Mouse (Mus musculus): Measurements from ENCODE around the gene Me3. TPM values are rescaled to one million over a fixed set of nuclear protein-coding genes. Genes with fewer than 3 reads are reported as not detected.

Me3 gene
- polyA plus RNA-seq, 1 experiment from 2014 or later, result 3.2 TPM

DNA sequence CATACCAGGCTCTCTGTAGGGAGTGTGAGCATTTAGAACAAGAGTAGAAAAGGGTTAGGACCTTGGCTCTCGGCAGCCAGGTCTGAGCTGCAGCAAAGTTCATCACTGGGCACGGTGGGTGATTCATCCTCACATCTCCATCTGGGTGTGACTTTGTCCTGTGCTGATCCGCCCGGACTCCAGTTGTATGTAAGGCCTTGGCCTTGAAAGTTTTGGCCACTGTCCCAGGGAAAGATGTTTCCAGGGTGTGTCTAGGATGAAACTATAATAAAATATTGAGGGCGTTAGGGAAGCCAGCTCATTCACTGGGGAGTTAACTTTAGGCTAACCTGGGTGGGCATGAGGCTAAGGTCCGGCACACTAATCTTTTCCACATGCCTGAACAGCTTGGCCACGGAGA is 155.5 kb downstream of the Me3 start:
- H3K4me3 ChIP-seq (ENCODE audit: low read depth, low read length), result no peak overlapping the region
- no peaks in the 10 kb centered on the region for H3K27me3 ChIP-seq (replicated peaks; ENCODE audit: insufficient read depth, low read length)
- no peak overlapping the region for H3K27ac ChIP-seq (ENCODE audit: low read length)
- no peak overlapping the region for H3K4me2 ChIP-seq (replicated peaks; ENCODE audit: low read depth, low read length)
- no peaks in the 10 kb centered on the region for H3K9me3 ChIP-seq (ENCODE audit: low read length)
- no peak overlapping the region for H3K9ac ChIP-seq (replicated peaks; ENCODE audit: low read depth)
- 64% methylated on average over 7 of the region's 7 CpGs for WGBS
- H3K36me3 ChIP-seq (ENCODE audit: insufficient read depth, low read length), result no peaks in the 10 kb centered on the region
- TF ChIP-seq CTCF (IDR thresholded peaks at IDR 0.05) (no peak), EP300 (IDR thresholded peaks at IDR 0.05) (peak; percentile 74)
- peak; percentile 47 for DNase-seq (ENCODE audit: low spot score)
- peak; percentile 78 for ATAC-seq
- H3K4me1 ChIP-seq (ENCODE audit: insufficient read depth, low read depth, low read length), result no peaks in the 10 kb centered on the region

DNA sequence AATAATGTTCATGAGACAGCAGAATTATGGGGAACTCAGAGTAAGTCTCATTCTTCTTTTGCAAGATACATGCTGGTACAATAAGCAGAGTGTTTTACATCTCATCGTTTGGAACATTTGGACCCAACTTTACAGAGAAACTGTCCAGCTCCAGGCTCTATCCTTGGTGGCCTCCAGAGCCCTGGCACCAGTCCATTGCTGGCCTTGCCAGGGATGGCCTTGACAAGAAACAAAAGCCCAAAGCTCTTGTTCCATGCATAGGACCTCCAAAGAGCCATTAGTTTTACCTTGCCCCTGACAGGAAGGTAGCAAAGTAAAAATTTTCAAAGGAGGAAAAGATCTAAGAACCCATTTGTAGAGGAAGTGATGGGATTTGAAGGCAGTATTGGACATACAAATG is 160.4 kb downstream of the Me3 start:
- no peaks in the 10 kb centered on the region for H3K27me3 ChIP-seq (replicated peaks; ENCODE audit: insufficient read depth, low read length)
- no peaks in the 10 kb centered on the region for H3K4me1 ChIP-seq (ENCODE audit: insufficient read depth, low read depth, low read length)
- H3K36me3 ChIP-seq (ENCODE audit: insufficient read depth, low read length), result no peaks in the 10 kb centered on the region
- no peak overlapping the region for H3K27ac ChIP-seq (ENCODE audit: low read length)
- ATAC-seq (no peak), DNase-seq (ENCODE audit: low spot score) (no peak)
- 78% methylated on average over 1 of the region's 1 CpGs for WGBS
- H3K4me2 ChIP-seq (replicated peaks; ENCODE audit: low read depth, low read length), result no peak overlapping the region
- H3K4me3 ChIP-seq (ENCODE audit: low read depth, low read length), result no peak overlapping the region
- no peak overlapping the region for H3K9ac ChIP-seq (replicated peaks; ENCODE audit: low read depth)
- no peaks in the 10 kb centered on the region for H3K9me3 ChIP-seq (ENCODE audit: low read length)
- TF ChIP-seq CTCF (IDR thresholded peaks at IDR 0.05), result no peak
- TF ChIP-seq EP300 (IDR thresholded peaks at IDR 0.05), result no peak

DNA sequence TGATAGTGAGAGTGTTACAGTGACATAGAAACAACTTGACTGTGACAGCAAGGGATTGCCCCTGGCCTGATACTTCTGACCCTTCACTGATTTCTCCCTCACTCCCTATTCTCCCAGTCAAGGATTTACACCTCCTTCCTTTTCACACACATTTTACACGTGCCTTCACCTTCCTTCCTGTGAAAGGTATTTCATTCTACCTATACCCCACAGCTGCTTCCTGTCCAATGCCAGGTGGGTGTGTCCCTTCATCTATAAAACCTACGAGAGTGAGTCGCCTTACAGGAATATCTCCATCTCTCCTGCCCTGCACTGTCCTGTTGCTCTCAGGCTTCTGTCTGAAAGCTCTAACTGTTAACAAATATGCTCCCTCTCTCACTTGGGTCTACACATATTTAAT is 163.2 kb downstream of the Me3 start:
- ATAC-seq (no peak), DNase-seq (ENCODE audit: low spot score) (no peak)
- WGBS, result 47% methylated on average over 3 of the region's 3 CpGs
- H3K27ac ChIP-seq (ENCODE audit: low read length), result no peak overlapping the region
- H3K9ac ChIP-seq (replicated peaks; ENCODE audit: low read depth), result no peak overlapping the region
- H3K27me3 ChIP-seq (replicated peaks; ENCODE audit: insufficient read depth, low read length), result no peaks in the 10 kb centered on the region
- H3K9me3 ChIP-seq (ENCODE audit: low read length), result no peaks in the 10 kb centered on the region
- no peak overlapping the region for H3K4me3 ChIP-seq (ENCODE audit: low read depth, low read length)
- H3K4me1 ChIP-seq (ENCODE audit: insufficient read depth, low read depth, low read length), result no peaks in the 10 kb centered on the region
- TF ChIP-seq EP300 (IDR thresholded peaks at IDR 0.05) (no peak), CTCF (IDR thresholded peaks at IDR 0.05) (no peak)
- H3K4me2 ChIP-seq (replicated peaks; ENCODE audit: low read depth, low read length), result no peak overlapping the region
- no peaks in the 10 kb centered on the region for H3K36me3 ChIP-seq (ENCODE audit: insufficient read depth, low read length)

DNA sequence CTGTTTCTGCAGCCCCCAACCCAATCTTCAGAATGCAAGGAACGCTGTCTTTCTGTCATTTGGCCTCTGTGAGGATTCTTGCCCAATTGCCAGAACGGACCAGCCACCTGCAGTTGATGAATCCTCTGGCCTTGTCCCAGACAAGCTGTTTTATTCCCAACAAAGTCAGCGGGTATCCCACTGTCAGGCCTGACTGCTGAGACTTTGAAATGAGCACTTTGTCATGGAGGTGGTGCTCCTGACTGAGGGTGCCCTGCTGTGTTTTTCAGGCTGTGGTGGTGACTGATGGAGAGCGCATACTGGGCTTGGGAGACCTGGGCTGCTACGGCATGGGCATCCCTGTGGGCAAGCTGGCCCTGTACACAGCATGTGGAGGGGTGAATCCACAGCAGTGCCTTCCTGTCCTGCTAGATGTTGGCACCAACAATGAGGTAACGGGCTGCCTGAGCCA is 164.2 kb downstream of the Me3 start:
- no peak for DNase-seq (ENCODE audit: low spot score)
- Histone ChIP-seq H3K27me3 (replicated peaks; ENCODE audit: insufficient read depth, low read length) (no peaks in the 10 kb centered on the region), H3K4me2 (replicated peaks; ENCODE audit: low read depth, low read length) (no peak overlapping the region), H3K9ac (replicated peaks; ENCODE audit: low read depth) (no peak overlapping the region), H3K4me3 (ENCODE audit: low read depth, low read length) (no peak overlapping the region), H3K36me3 (ENCODE audit: insufficient read depth, low read length) (no peaks in the 10 kb centered on the region), H3K27ac (ENCODE audit: low read length) (no peak overlapping the region), H3K4me1 (ENCODE audit: insufficient read depth, low read depth, low read length) (no peaks in the 10 kb centered on the region), H3K9me3 (ENCODE audit: low read length) (no peaks in the 10 kb centered on the region)
- WGBS, result 57% methylated on average over 6 of the region's 6 CpGs
- no peak for ATAC-seq
- TF ChIP-seq CTCF (IDR thresholded peaks at IDR 0.05), result no peak
- TF ChIP-seq EP300 (IDR thresholded peaks at IDR 0.05), result no peak

DNA sequence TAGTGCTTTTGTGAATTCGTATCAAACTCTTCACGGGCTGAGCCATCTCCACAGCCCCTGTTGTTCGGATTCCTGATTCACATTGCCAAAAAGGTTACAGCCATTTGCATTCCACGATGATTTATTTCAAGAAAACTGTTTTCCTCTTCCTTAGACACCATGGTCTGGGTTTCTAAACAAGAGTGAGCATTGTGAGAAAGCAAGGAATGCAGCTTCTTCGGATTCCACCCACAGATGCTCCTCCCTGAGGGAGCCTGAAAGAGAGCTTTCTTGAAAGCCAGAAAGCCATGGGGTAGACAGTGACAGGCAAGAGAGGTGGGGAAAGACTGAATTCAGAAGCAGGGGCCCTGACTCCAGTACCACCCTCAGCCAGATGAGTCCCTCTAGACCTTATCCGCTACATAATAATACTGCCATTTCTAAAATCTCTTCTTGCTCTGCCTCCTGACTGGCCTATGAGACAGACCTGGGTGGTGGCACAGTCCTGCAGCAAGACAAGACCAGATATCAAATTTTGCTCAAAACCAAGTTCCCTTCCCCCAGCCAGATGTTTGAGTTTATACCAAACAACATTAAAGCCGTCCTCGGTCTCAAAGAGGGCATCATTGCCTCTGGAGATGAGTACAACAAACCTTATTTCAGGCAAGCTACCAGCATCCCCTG is 166.3 kb downstream of the Me3 start:
- WGBS, result 63% methylated on average over 8 of the region's 8 CpGs

DNA sequence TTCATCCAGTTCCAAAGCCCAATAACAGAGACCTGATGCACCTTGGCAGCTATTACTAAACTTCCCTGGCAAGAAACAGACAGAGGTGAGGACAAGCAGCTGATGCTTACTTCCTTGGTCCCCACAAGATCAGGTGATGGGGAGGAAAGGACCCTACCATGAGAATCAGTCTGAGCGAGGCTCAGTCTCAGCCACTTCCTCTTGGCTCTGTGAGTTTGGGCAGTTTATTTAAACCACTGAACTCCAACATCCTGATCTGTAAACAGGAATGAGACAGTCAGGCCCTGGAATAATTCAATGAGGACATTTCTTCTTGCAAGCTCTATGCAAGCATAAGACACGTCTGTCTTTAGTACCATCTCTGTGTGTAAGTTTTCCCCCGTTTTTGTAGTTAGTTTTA is 170.3 kb downstream of the Me3 start:
- Histone ChIP-seq H3K27me3 (replicated peaks; ENCODE audit: insufficient read depth, low read length) (no peaks in the 10 kb centered on the region), H3K36me3 (ENCODE audit: insufficient read depth, low read length) (no peaks in the 10 kb centered on the region), H3K4me3 (ENCODE audit: low read depth, low read length) (no peak overlapping the region), H3K9ac (replicated peaks; ENCODE audit: low read depth) (no peak overlapping the region), H3K9me3 (ENCODE audit: low read length) (no peaks in the 10 kb centered on the region), H3K27ac (ENCODE audit: low read length) (no peak overlapping the region), H3K4me1 (ENCODE audit: insufficient read depth, low read depth, low read length) (no peaks in the 10 kb centered on the region), H3K4me2 (replicated peaks; ENCODE audit: low read depth, low read length) (no peak overlapping the region)
- 45% methylated on average over 3 of the region's 3 CpGs for WGBS
- TF ChIP-seq CTCF (IDR thresholded peaks at IDR 0.05) (no peak), EP300 (IDR thresholded peaks at IDR 0.05) (peak; percentile 67)
- peak; percentile 27 for DNase-seq (ENCODE audit: low spot score)
- peak; percentile 62 for ATAC-seq

More for the DNA sequence above, 166.3 kb downstream of the Me3 start:
- Histone ChIP-seq H3K4me1 (ENCODE audit: insufficient read depth, low read depth, low read length) (no peaks in the 10 kb centered on the region), H3K4me3 (ENCODE audit: low read depth, low read length) (no peak overlapping the region), H3K9me3 (ENCODE audit: low read length) (no peaks in the 10 kb centered on the region), H3K27ac (ENCODE audit: low read length) (no peak overlapping the region), H3K9ac (replicated peaks; ENCODE audit: low read depth) (no peak overlapping the region), H3K27me3 (replicated peaks; ENCODE audit: insufficient read depth, low read length) (no peaks in the 10 kb centered on the region), H3K36me3 (ENCODE audit: insufficient read depth, low read length) (no peaks in the 10 kb centered on the region), H3K4me2 (replicated peaks; ENCODE audit: low read depth, low read length) (no peak overlapping the region)
- DNase-seq (ENCODE audit: low spot score) (no peak), ATAC-seq (no peak)
- no peak for TF ChIP-seq CTCF (IDR thresholded peaks at IDR 0.05)
- TF ChIP-seq EP300 (IDR thresholded peaks at IDR 0.05), result no peak

Measured in lung, postnatal 0 days (tissue).